Mouse (Mus musculus) B cell, adult (primary cell): ENCODE results near the gene Olfr476. TPM values are rescaled to one million over a fixed set of nuclear protein-coding genes. Genes with fewer than 3 reads are reported as not detected.

Source experiments
- total RNA-seq: library from RNA; stranded (reverse); gene quantifications from 4 replicates; pipeline ENCODE4 v1.2.4, GENCODE M21; 2023; ENCODE audit not compliant: inconsistent age

Olfr476 gene
- total RNA-seq: not detected in 4 replicates

GRCm38 (mm10) chr7:107964503-107964902 is at the start of gene Olfr476:
TSS of gene Olfr476 (plus strand) at chr7:107964803.

DNA sequence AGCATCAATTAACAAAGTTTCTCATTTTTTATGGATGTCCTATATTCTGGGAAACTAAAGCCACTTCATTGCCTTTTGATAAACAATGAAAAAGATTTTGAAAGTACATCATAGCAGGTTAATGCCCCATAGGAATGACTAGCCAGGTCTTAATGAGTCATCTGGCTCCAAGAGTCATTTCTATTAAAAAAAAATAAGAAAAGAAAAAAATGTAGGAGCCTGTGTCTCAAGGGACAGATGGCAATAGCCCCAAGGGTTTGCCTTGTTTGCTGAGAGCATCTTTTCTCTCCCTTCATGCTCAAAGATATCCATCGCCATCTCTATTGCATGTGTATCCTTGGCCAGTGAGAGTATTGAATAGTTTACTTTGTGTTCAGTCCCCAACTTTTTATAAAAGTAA is 34.5 kb upstream of the Olfr476 start, which contains the start of gene Olfr473:
Olfr473 (plus strand) TSS at position 301 of the 400 bp plus-strand sequence.

DNA sequence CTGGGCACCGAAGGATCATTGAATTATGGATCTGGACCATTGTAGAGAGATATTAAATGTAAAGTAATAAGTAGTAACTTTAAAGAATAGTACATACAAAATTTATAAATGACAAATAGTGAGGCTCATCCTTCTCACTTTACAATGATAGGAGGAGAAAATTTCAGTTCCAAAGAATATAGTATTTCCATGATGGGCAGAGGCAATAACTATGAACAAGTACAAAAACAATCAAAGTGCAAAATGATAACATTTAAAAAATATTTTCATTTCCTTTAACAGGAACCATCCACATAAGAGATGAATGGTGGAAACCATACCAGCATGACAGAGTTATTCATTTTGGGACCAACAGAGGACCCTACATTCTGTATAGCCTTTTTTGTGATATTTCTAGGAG is 10.3 kb upstream of the Olfr476 start, which contains the start of gene Olfr474:
Olfr474 (plus strand) TSS at position 301 of the 400 bp plus-strand sequence.

DNA sequence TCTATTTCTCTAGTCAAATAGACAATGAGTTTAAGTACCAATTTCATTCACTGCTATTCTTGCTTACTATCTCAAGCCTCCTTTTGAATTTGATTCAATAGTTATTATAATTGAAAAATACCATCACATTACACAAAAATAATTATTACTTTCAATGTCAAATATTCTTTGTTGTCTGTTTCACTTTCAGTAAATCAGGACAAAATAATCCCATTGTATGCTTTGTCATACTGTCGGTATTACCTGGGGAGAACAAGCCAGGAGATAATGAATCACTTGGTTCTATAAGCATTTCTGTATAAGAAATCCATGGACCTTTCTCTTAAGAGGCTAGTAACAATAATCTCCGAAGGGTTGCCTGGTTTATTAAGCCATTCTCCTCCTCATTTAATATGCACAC is 21.8 kb downstream of the Olfr476 start, which contains the start of gene Olfr477:
Olfr477 (plus strand) TSS at position 301 of the 400 bp plus-strand sequence.

Other genes with a start within 250 kb of the Olfr476 start
- gene Cyb5r2, start 206.8 kb upstream of the Olfr476 start, total RNA-seq: not detected in 4 replicates
- gene Ovch2, start 163.6 kb upstream of the Olfr476 start, total RNA-seq: not detected in 4 replicates
- gene Olfr467, start 152.5 kb upstream of the Olfr476 start, total RNA-seq: not detected in 4 replicates
- not detected in 4 replicates for gene Olfr469, start 139.3 kb upstream of the Olfr476 start, total RNA-seq
- gene Olfr470, start 117.3 kb upstream of the Olfr476 start, total RNA-seq: not detected in 4 replicates
- 0.09 to 0.24 TPM (median 0.14 TPM) in 4 replicates for gene Olfr472, start 66.9 kb upstream of the Olfr476 start, total RNA-seq
- not detected in 4 replicates for gene Olfr473, start 34.4 kb upstream of the Olfr476 start, total RNA-seq
- gene Olfr474, start 10.2 kb upstream of the Olfr476 start, total RNA-seq: not detected in 4 replicates
- gene Olfr477, start 21.9 kb downstream of the Olfr476 start, total RNA-seq: not detected in 4 replicates
- gene Olfr478, start 69.2 kb downstream of the Olfr476 start, total RNA-seq: not detected in 4 replicates
- not detected in 4 replicates for gene Olfr479, start 85.9 kb downstream of the Olfr476 start, total RNA-seq
- not detected in 4 replicates for gene Olfr480, start 102.5 kb downstream of the Olfr476 start, total RNA-seq
- not detected in 4 replicates for gene Olfr481, start 115.1 kb downstream of the Olfr476 start, total RNA-seq
- gene Olfr482, start 132.8 kb downstream of the Olfr476 start, total RNA-seq: 0.87 to 1.7 TPM (median 1.3 TPM) in 4 replicates
- not detected in 4 replicates for gene Olfr483, start 136.0 kb downstream of the Olfr476 start, total RNA-seq
- not detected in 4 replicates for gene Olfr484, start 162.6 kb downstream of the Olfr476 start, total RNA-seq
- not detected in 4 replicates for gene Olfr485, start 195.1 kb downstream of the Olfr476 start, total RNA-seq
- gene Olfr486, start 207.9 kb downstream of the Olfr476 start, total RNA-seq: not detected in 4 replicates
- gene Olfr487, start 249.8 kb downstream of the Olfr476 start, total RNA-seq: not detected in 4 replicates